Mouse (Mus musculus) CH12.LX (cell line): Measurements from ENCODE around the gene Proser2. TPM values are rescaled to one million over a fixed set of nuclear protein-coding genes. Genes with fewer than 3 reads are reported as not detected.

Experiments used
- DNase-seq: peaks from one replicate; pipeline ENCODE4 v3.0.0-alpha.2; 2013; ENCODE audit errors: extremely low read depth
- H3K27ac ChIP-seq: 2 replicates; pipeline ENCODE4 v1.5.1; 2012; ENCODE audit warnings: low read depth, mild to moderate bottlenecking, control low read depth, moderate library complexity; ENCODE audit not compliant: insufficient read depth
- H3K27me3 ChIP-seq: replicated peaks from 2 replicates; pipeline ENCODE3; 2012; ENCODE audit warnings: inconsistent platforms
- H3K36me3 ChIP-seq, 2 experiments: replicated peaks in 1 of 2; 2 replicates each; pipeline versions ENCODE3 to v1.6.1; 2012; ENCODE audit warnings: inconsistent platforms in 1 of 2, low read length in 1 of 2, mild to moderate bottlenecking in 1 of 2, mixed read lengths in 1 of 2, moderate library complexity in 1 of 2; ENCODE audit not compliant: control insufficient read depth in 1 of 2, insufficient read depth in 1 of 2
- H3K4me1 ChIP-seq, 2 experiments: 2 replicates each; pipeline ENCODE4 v1.6.1; 2012; ENCODE audit warnings: inconsistent platforms in 1 of 2, moderate library complexity in 1 of 2; ENCODE audit not compliant: insufficient read depth in 2 of 2, control insufficient read depth in 1 of 2
- H3K4me2 ChIP-seq: 2 replicates; pipeline ENCODE4 v1.6.1; 2012; ENCODE audit warnings: low read depth, mild to moderate bottlenecking, control low read depth; ENCODE audit not compliant: poor library complexity, insufficient read depth, severe bottlenecking
- H3K4me3 ChIP-seq, 3 experiments: fragments of 150-350 bp in 1 of 3; sonication (generic) in 1 of 3; replicated peaks in 1 of 3; 2 replicates each; pipeline versions ENCODE3 to v1.5.1; 2011 to 2012; ENCODE audit warnings: low read depth in 2 of 3, low read length in 2 of 3, mild to moderate bottlenecking in 2 of 3, moderate library complexity in 2 of 3, control low read depth in 1 of 3, improper control_type of control experiment in 1 of 3, inconsistent platforms in 1 of 3, mixed read lengths in 1 of 3; ENCODE audit not compliant: poor library complexity in 1 of 3
- H3K79me2 ChIP-seq: replicated peaks from 2 replicates; pipeline ENCODE4 v1.6.1; 2012; ENCODE audit warnings: mild to moderate bottlenecking, moderate library complexity; ENCODE audit not compliant: control insufficient read depth, poor library complexity, insufficient read depth, severe bottlenecking; ENCODE audit errors: extremely low read depth
- H3K9ac ChIP-seq: 2 replicates; pipeline ENCODE4 v1.6.1; 2012; ENCODE audit warnings: low read depth, mild to moderate bottlenecking, control low read depth, moderate library complexity; ENCODE audit not compliant: insufficient read depth
- H3K9me3 ChIP-seq: replicated peaks from 2 replicates; pipeline ENCODE3; 2012; ENCODE audit warnings: low read length, inconsistent platforms, mixed read lengths
- KAT2A ChIP-seq: IDR thresholded peaks from 2 replicates; pipeline ENCODE4 v1.6.1; 2012; ENCODE audit warnings: low read length, improper control_type of control experiment, inconsistent platforms; ENCODE audit not compliant: insufficient replicate concordance
- POLR2A ChIP-seq: IDR thresholded peaks from 2 replicates; pipeline ENCODE4 v1.6.1; 2011; ENCODE audit warnings: low read depth, mild to moderate bottlenecking, improper control_type of control experiment, low read length
- USF1 ChIP-seq: IDR thresholded peaks from 2 replicates; pipeline ENCODE4 v1.6.1; 2014; ENCODE audit warnings: low read depth, mild to moderate bottlenecking, inconsistent platforms, low read length, improper control_type of control experiment
- USF2 ChIP-seq: conservative IDR thresholded peaks from 2 replicates; pipeline ENCODE4 v1.6.1; 2011; ENCODE audit warnings: low read depth, low read length, improper control_type of control experiment
- ZC3H11A ChIP-seq: IDR thresholded peaks from 2 replicates; pipeline ENCODE4 v1.6.1; 2012; ENCODE audit warnings: low read depth, mild to moderate bottlenecking, inconsistent platforms, low read length, improper control_type of control experiment
- ZKSCAN1 ChIP-seq: IDR thresholded peaks from 2 replicates; pipeline ENCODE4 v1.6.1; 2012; ENCODE audit warnings: low read depth, inconsistent platforms, low read length, improper control_type of control experiment, borderline replicate concordance
- dilution Hi-C: fragments of 300-500 bp; cut with MboI; formaldehyde crosslinking; loops from 2 replicates; pipeline ENCODE4 v1.14.3; 2020; ENCODE audit warnings: low sequenced_read_pairs; ENCODE audit not compliant: extremely low pct_unique_long_range_greater_than_20kb, extremely low pct_ligation_motif_present
- in situ Hi-C: fragments of 300-500 bp; cut with MboI; formaldehyde crosslinking; loops from 3 replicates; pipeline ENCODE4 v1.14.3; 2019; ENCODE audit warnings: low sequenced_read_pairs, low pct_ligation_motif_present, low pct_unique_long_range_greater_than_20kb, mixed read lengths
- polyA plus RNA-seq: library from polyadenylated mRNA; unstranded; fragments of >175 nt; gene quantifications from 2 replicates; pipeline ENCODE4 v1.2.1, GENCODE M21; 2012; ENCODE audit warnings: low read depth; ENCODE audit not compliant: insufficient read length
- total RNA-seq, 2 experiments: library from RNA; depleted of rRNA; stranded (reverse); fragments of 300-350 nt in 1 of 2; fragments of >200 nt in 1 of 2; gene quantifications; 2 replicates each; pipeline ENCODE4 v1.2.3; 2012 to 2014

Proser2 gene
- total and polyA plus RNA-seq, 3 experiments: 0.29 to 2.1 TPM; not detected in 1

DNA sequence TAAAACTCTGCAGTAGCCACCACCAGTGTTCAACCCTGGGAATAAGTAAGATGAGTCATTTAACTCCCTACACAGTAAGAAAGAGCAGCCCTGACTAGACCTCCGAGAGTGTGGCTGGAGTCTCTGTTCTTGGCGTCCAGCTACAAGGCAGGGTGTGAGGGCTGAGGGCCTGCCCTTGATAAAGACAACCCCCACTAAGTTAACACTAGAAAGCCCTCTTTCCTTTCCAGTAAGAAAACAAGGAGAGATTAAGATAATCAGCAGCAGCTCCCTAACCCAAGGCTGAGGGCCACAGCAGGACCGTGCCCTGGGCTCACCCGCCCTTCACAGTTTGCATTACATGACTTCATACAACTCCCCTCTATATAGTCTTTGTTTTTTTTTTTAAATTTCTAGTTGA, 81.4 kb downstream of the Proser2 start:
- Histone ChIP-seq H3K27me3 (no peaks in the 10 kb centered on the region), H3K4me3 (no peak overlapping the region), H3K4me2 (no peak overlapping the region), H3K79me2 (no peaks in the 10 kb centered on the region), H3K9ac (no peak overlapping the region), H3K4me1 (peaks cover 0 to 9% of the 10 kb centered on the region in 2 experiments; a peak in 1 of 4 replicates), H3K9me3 (no peaks in the 10 kb centered on the region), H3K36me3 (peaks cover 50 to 82% of the 10 kb centered on the region in 2 experiments), H3K27ac (no peak overlapping the region)
- DNase-seq: no peak
- in situ Hi-C loops: no loop called here
- TF ChIP-seq USF1 (no peak), ZKSCAN1 (no peak), ZC3H11A (no peak), KAT2A (no peak), USF2 (no peak), POLR2A (no peak)
- dilution Hi-C loops: no loop called here

Other genes with a start within 250 kb of the Proser2 start
- gene Sec61a2, start 234.8 kb downstream of the Proser2 start, total RNA-seq (2012; rRNA removed): 20.8 and 23.3 TPM in 2 replicates
- 44.6 and 53.8 TPM in 2 replicates for gene Sec61a2, start 234.8 kb downstream of the Proser2 start, total RNA-seq (2014; rRNA removed)
- 46.2 and 53.5 TPM in 2 replicates for gene Sec61a2, start 234.8 kb downstream of the Proser2 start, polyA plus RNA-seq
- 0.21 and 0.38 TPM in 2 replicates for gene Dhtkd1, start 187.4 kb downstream of the Proser2 start, total RNA-seq (2012; rRNA removed)
- gene Dhtkd1, start 187.4 kb downstream of the Proser2 start, total RNA-seq (2014; rRNA removed): 0.11 and 0.35 TPM in 2 replicates
- gene Dhtkd1, start 187.4 kb downstream of the Proser2 start, polyA plus RNA-seq: 0.15 and 0.17 TPM in 2 replicates
- gene Upf2, start 178.7 kb downstream of the Proser2 start, total RNA-seq (2012; rRNA removed): 9.3 and 11.7 TPM in 2 replicates
- 11.8 and 13.4 TPM in 2 replicates for gene Upf2, start 178.7 kb downstream of the Proser2 start, total RNA-seq (2014; rRNA removed)
- gene Upf2, start 178.7 kb downstream of the Proser2 start, polyA plus RNA-seq: 27.0 and 30.4 TPM in 2 replicates
- gene Echdc3, start 82.8 kb upstream of the Proser2 start, total RNA-seq (2012; rRNA removed): 13.6 and 17.4 TPM in 2 replicates
- gene Echdc3, start 82.8 kb upstream of the Proser2 start, total RNA-seq (2014; rRNA removed): 7.7 and 9.2 TPM in 2 replicates
- 10.6 and 11.5 TPM in 2 replicates for gene Echdc3, start 82.8 kb upstream of the Proser2 start, polyA plus RNA-seq
- 4.2 and 4.6 TPM in 2 replicates for gene Usp6nl, start 192.5 kb upstream of the Proser2 start, total RNA-seq (2012; rRNA removed)
- 4.1 and 4.3 TPM in 2 replicates for gene Usp6nl, start 192.5 kb upstream of the Proser2 start, total RNA-seq (2014; rRNA removed)
- gene Usp6nl, start 192.5 kb upstream of the Proser2 start, polyA plus RNA-seq: 12.1 and 14.2 TPM in 2 replicates